Mouse (Mus musculus): ENCODE measurements around the gene 2610528J11Rik.

GRCm38 (mm10) chr4:118509050-118509449, 17.7 kb upstream of the 2610528J11Rik start:
- no peak for TF ChIP-seq CTCF (IDR thresholded peaks at IDR 0.05; ENCODE audit: borderline replicate concordance, insufficient read depth, low read depth, low read length)
- no peak for TF ChIP-seq POLR2A (IDR thresholded peaks at IDR 0.05; ENCODE audit: borderline replicate concordance, insufficient read depth, low read length)

All from cerebellum, adult 2 months (tissue).